Mouse (Mus musculus) C2C12 (cell line): Measurements from ENCODE around the gene Olfr455.

Source experiments
- CEBPB ChIP-seq: IDR thresholded peaks from one replicate; pipeline ENCODE4 v1.6.1; 2011; ENCODE audit warnings: low read depth, mild to moderate bottlenecking, control low read depth, moderate library complexity
- CTCF ChIP-seq: IDR thresholded peaks from one replicate; pipeline ENCODE4 v1.5.1; 2011; ENCODE audit not compliant: control insufficient read depth, insufficient read depth, insufficient read length
- FOSL1 ChIP-seq: IDR thresholded peaks from one replicate; pipeline ENCODE4 v1.8.0; 2011; ENCODE audit warnings: mild to moderate bottlenecking, low read length; ENCODE audit not compliant: poor library complexity, insufficient read depth, severe bottlenecking
- MAX ChIP-seq: IDR thresholded peaks from one replicate; pipeline ENCODE4 v1.6.1; 2011; ENCODE audit warnings: mild to moderate bottlenecking, control low read depth
- MYOD1 ChIP-seq: IDR thresholded peaks from one replicate; pipeline ENCODE4 v1.6.1; 2011; ENCODE audit warnings: low read depth; ENCODE audit not compliant: control insufficient read depth, insufficient read length
- MYOG ChIP-seq: IDR thresholded peaks from one replicate; pipeline ENCODE4 v1.6.1; 2011; ENCODE audit not compliant: control insufficient read depth, insufficient read length; ENCODE audit errors: extremely low read depth
- USF1 ChIP-seq: IDR thresholded peaks from one replicate; pipeline ENCODE4 v1.6.1; 2011; ENCODE audit warnings: low read depth, mild to moderate bottlenecking, control low read depth, moderate library complexity

DNA sequence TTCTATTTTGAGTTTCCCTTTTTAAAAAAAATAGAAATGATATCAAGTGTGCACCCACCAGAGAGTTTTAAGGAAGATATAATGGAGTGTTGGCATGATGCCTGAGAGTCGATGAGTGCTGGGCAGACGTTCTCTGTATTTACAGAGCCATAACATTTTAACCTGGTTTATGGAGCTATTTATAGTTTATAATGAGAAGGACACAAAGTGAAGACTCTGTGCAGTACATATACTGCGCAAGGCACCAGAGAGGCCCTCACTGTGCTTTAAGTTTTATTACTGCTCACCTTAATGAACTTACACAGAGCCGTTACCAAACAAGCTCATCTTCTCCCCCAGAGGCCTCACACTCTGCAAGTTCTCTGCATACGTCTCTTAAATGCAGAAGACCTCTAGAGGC lies 13.5 kb upstream of the Olfr455 start:
- TF ChIP-seq CTCF (no peak), MAX (no peak), USF1 (no peak), MYOD1 (no peak), CEBPB (no peak), MYOG (no peak), FOSL1 (no peak)
